Mouse (Mus musculus) liver, embryonic 11.5 days (tissue): ENCODE results near the gene Arhgap27. TPM values are rescaled to one million over a fixed set of nuclear protein-coding genes. Genes with fewer than 3 reads are reported as not detected.

Source experiments
- ATAC-seq: fragments of 200-750 bp; cut with Nextera tagmentation; replicated peaks from 2 replicates; pipeline ENCODE4 v1.8.0; 2017; ENCODE audit warnings: moderate number of reproducible peaks, mild to moderate bottlenecking, moderate TSS enrichment, moderate library complexity; ENCODE audit not compliant: low FRiP score
- DNase-seq: peaks from one replicate; pipeline ENCODE4 v3.0.0-alpha.2; 2017; ENCODE audit warnings: low spot score
- H3K27ac ChIP-seq: fragments of 300-500 bp; sonication (generic); 2 replicates; pipeline ENCODE4 v1.5.1; 2014; ENCODE audit warnings: mild to moderate bottlenecking, low read depth, low read length, control low read depth
- H3K27me3 ChIP-seq: fragments of 300-500 bp; sonication (generic); replicated peaks from 2 replicates; pipeline ENCODE4 v1.6.1; 2014; ENCODE audit warnings: low read length, mixed read lengths; ENCODE audit not compliant: control insufficient read depth, insufficient read depth
- H3K36me3 ChIP-seq: fragments of 300-500 bp; sonication (generic); 2 replicates; pipeline ENCODE4 v1.6.1; 2014; ENCODE audit warnings: mild to moderate bottlenecking, low read length, moderate library complexity, mixed read lengths; ENCODE audit not compliant: control insufficient read depth, insufficient read depth
- H3K4me1 ChIP-seq: fragments of 300-500 bp; sonication (generic); replicated peaks from 2 replicates; pipeline ENCODE4 v1.6.1; 2014; ENCODE audit warnings: low read length, mixed read lengths; ENCODE audit not compliant: control insufficient read depth, insufficient read depth
- H3K4me2 ChIP-seq: fragments of 300-500 bp; sonication (generic); 2 replicates; pipeline ENCODE4 v1.6.1; 2014; ENCODE audit warnings: mild to moderate bottlenecking, control low read depth, moderate library complexity
- H3K4me3 ChIP-seq: fragments of 300-500 bp; sonication (generic); 2 replicates; pipeline ENCODE4 v1.5.1; 2014; ENCODE audit warnings: low read depth, low read length, control low read depth
- H3K9ac ChIP-seq: fragments of 300-500 bp; sonication (generic); 2 replicates; pipeline ENCODE4 v1.6.1; 2014; ENCODE audit warnings: low read depth, low read length, control low read depth
- H3K9me3 ChIP-seq: fragments of 300-500 bp; sonication (generic); 2 replicates; pipeline ENCODE4 v1.6.1; 2016; ENCODE audit warnings: low read length, inconsistent platforms, mixed read lengths; ENCODE audit not compliant: control insufficient read depth
- WGBS: fragments of 180-500 bp; shearing (Covaris S2); extraction: QIAGEN DNeasy Blood & Tissue Kit; methylation state at CpG from one replicate; pipeline ENCODE4 v1.1.7; 2014; 5-methylcytosine and 5-hydroxymethylcytosine counted together
- polyA plus RNA-seq: library from polyadenylated mRNA; unstranded; fragments of >200 nt; fragmentation: Nextera tagmentation; extraction: Ambion mirVana; gene quantifications from 2 replicates; pipeline ENCODE4 v1.2.1, GENCODE M21; 2014

The Arhgap27 gene
- polyA plus RNA-seq, 1 experiment from 2014 or later: 5.1 TPM

DNA sequence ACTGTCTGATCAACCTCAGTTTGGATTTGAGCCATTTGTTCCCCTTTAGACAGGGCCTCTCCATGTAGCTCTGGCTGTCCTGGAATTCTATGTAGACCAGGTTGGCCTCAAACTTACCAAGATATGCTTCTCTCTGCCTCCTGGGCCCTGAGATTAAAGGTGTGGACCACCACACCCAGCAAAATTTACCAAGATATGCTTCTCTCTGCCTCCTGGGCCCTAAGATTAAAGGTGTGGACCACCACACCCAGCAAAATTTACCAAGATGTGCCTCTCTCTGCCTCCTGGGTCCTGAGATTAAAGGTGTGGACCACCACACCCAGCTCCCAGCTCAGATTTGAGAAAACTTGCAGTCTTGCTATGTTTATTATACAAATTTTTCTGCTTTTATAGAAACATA is 41.1 kb upstream of the Arhgap27 start:
- no peak for ATAC-seq

DNA sequence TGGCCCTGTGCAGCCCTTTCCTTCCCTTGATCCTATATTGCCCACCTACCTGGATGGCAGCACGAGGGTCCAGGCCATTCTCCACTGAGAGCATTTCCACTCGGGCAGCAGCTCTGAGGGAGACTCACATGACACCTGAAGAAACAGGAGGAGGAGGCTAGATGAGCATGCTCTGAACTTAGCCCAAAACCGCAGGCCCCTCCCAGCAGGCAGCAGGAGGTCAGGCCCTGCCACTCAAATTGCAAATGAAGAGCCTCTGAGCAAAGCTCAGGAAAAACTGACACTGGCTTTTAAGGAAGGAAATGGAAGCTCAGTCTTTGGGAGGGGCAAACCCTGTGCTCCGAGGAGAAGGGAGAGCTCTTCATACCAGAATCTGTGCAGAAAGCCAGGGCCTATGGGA is 40.3 kb upstream of the Arhgap27 start:
- Histone ChIP-seq H3K9ac (no peak overlapping the region), H3K36me3 (0 out of 2 replicates have a peak, but pooled peaks cover 2% of the 10 kb centered on the region)
- ATAC-seq: no peak

More for the DNA sequence above, 41.1 kb upstream of the Arhgap27 start:
- 0 out of 2 replicates have a peak, but pooled peaks cover 2% of the 10 kb centered on the region for H3K36me3 ChIP-seq
- H3K27ac ChIP-seq: no peak overlapping the region
- H3K4me1 ChIP-seq: no peaks in the 10 kb centered on the region; the same call in 1 of the 2 replicates
- no peak overlapping the region for H3K4me2 ChIP-seq
- no peaks in the 10 kb centered on the region for H3K27me3 ChIP-seq
- no peak overlapping the region for H3K9ac ChIP-seq
- H3K9me3 ChIP-seq: no peaks in the 10 kb centered on the region
- H3K4me3 ChIP-seq: no peak overlapping the region
- no peak for DNase-seq

DNA sequence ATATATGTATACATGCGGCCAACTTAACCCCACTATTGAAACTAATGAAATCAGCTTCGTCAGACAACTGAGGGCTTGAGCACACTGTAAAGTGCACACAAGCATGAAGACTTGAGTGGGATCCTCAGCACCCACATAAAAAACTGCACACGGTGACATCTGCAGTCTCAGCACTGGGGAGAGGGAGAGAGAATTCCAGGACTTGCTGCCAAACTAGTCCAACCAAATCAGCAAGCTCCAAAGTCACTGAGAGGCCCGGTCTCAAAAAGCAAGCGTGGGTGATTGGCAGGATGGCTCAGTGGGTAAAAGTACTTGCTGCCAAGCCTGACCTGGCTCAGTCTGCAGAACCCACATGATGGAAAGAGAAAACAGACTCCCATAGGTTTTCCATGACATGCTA is 39.2 kb upstream of the Arhgap27 start:
- H3K36me3 ChIP-seq: 0 out of 2 replicates have a peak, but pooled peaks cover 2% of the 10 kb centered on the region
- no peaks in the 10 kb centered on the region; the same call in 1 of the 2 replicates for H3K4me1 ChIP-seq
- 92% methylated on average over 5 of the region's 5 CpGs for WGBS
- no peak overlapping the region for H3K9ac ChIP-seq
- no peak overlapping the region for H3K27ac ChIP-seq
- H3K4me2 ChIP-seq: no peak overlapping the region
- ATAC-seq: no peak
- H3K27me3 ChIP-seq: no peaks in the 10 kb centered on the region
- no peak for DNase-seq
- H3K4me3 ChIP-seq: no peak overlapping the region
- H3K9me3 ChIP-seq: no peaks in the 10 kb centered on the region

More for the DNA sequence above, 40.3 kb upstream of the Arhgap27 start:
- Histone ChIP-seq H3K4me1 (no peaks in the 10 kb centered on the region; the same call in 1 of the 2 replicates), H3K27me3 (no peaks in the 10 kb centered on the region), H3K27ac (no peak overlapping the region), H3K4me2 (no peak overlapping the region), H3K9me3 (no peaks in the 10 kb centered on the region), H3K4me3 (no peak overlapping the region)
- WGBS: 49% methylated on average over 4 of the region's 4 CpGs
- no peak for DNase-seq

DNA sequence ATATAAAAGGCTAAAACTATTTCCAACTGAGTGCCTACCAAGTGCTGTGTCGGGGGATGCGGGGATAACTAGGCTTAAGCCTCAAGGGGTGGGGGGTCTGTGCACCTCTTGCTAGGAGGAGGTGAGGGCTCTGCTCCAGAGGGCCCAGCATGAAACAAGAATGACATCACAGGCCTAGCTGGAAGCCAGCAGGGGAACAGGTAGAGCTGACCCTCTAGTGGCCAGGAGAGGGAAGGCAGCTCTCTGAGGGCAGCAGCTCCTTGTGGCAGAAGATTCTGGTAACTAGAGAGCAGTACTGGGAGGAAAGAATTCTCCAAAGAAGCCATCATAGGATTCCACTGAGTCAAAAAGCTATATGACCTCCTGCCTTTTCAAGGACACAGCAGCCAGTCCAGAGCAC is 38.7 kb upstream of the Arhgap27 start:
- H3K4me1 ChIP-seq: no peaks in the 10 kb centered on the region; the same call in 1 of the 2 replicates
- no peak overlapping the region for H3K4me2 ChIP-seq
- no peak overlapping the region for H3K27ac ChIP-seq
- DNase-seq (no peak), ATAC-seq (no peak)
- WGBS: 61% methylated on average over 2 of the region's 2 CpGs
- H3K36me3 ChIP-seq: 0 out of 2 replicates have a peak, but pooled peaks cover 2% of the 10 kb centered on the region
- no peak overlapping the region for H3K4me3 ChIP-seq
- H3K9ac ChIP-seq: no peak overlapping the region
- no peaks in the 10 kb centered on the region for H3K9me3 ChIP-seq
- H3K27me3 ChIP-seq: no peaks in the 10 kb centered on the region

DNA sequence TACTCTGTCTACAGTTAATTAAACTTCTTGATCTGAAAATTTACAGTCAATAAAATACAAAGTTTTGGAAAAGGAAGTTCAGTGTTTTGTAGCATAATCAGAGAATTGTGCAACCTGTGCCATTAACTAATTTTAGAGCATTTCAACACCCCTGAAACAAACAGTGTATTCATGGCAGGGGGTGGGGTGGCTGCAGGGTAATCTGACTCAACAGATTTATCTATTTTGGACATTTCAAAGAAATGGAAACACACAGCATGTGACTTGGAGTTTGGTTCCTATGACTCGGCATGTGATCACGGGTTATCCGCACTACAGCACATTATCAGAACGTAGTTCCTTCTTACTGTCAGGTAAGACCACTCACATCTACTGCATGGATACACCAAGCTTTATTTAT is 36.5 kb upstream of the Arhgap27 start:
- H3K4me3 ChIP-seq: no peak overlapping the region
- DNase-seq: no peak
- H3K4me1 ChIP-seq: no peaks in the 10 kb centered on the region; the same call in 1 of the 2 replicates
- no peaks in the 10 kb centered on the region for H3K27me3 ChIP-seq
- 48% methylated on average over 4 of the region's 4 CpGs for WGBS
- H3K4me2 ChIP-seq: no peak overlapping the region
- ATAC-seq: no peak
- H3K36me3 ChIP-seq: peaks cover 9% of the 10 kb centered on the region
- no peaks in the 10 kb centered on the region for H3K9me3 ChIP-seq
- no peak overlapping the region for H3K9ac ChIP-seq
- H3K27ac ChIP-seq: no peak overlapping the region

DNA sequence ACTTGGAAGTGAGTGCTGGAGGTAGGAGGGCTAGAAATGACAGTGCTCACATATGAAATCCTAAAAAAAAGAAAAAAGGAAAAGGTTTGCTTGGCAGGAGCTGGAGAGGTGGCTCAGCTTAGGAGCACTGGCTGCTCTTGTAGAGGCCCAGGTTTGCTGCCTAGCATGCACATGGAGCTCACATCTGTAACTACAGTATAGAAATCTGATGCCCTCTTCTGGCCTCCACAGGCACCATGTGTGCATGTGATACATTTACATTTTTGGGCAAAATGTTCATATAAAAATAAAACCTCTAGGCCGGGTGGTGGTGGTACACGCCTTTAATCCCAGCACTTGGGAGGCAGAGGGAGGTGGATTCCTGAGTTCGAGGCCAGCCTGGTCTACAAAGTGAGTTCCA is 35.6 kb upstream of the Arhgap27 start:
- no peak for ATAC-seq
- H3K4me3 ChIP-seq: no peak overlapping the region
- no peak for DNase-seq
- H3K4me1 ChIP-seq: no peaks in the 10 kb centered on the region; the same call in 1 of the 2 replicates
- H3K36me3 ChIP-seq: peaks cover 13% of the 10 kb centered on the region
- H3K4me2 ChIP-seq: no peak overlapping the region
- no peaks in the 10 kb centered on the region for H3K9me3 ChIP-seq
- no peak overlapping the region for H3K9ac ChIP-seq
- WGBS: 88% methylated on average over 3 of the region's 3 CpGs
- no peaks in the 10 kb centered on the region for H3K27me3 ChIP-seq
- no peak overlapping the region for H3K27ac ChIP-seq

DNA sequence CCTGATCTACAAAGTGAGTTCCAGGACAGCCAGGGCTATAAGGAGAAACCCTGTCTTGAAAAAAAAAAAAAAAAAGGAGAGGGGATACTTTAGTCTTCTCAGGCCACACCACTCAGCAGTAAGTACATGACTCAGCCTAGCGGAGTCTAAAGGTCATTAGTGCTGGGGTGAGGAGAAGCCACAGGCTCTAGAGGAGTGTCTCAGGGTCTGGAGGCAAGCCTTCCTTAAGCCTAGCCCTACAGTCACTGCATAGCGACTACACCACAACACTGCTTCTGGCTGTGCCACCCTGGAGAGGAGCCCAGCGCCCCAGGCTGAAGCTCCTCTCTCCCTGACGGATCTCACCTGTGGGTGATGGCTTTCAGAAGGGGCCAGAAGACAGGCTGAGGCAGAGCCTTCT is 33.2 kb upstream of the Arhgap27 start:
- Histone ChIP-seq H3K27ac (no peak overlapping the region), H3K9ac (no peak overlapping the region), H3K4me3 (no peak overlapping the region), H3K36me3 (peaks cover 11% of the 10 kb centered on the region), H3K4me1 (no peaks in the 10 kb centered on the region; the same call in 1 of the 2 replicates), H3K27me3 (no peaks in the 10 kb centered on the region), H3K9me3 (no peaks in the 10 kb centered on the region), H3K4me2 (no peak overlapping the region)
- 90% methylated on average over 4 of the region's 4 CpGs for WGBS
- DNase-seq: no peak
- ATAC-seq: no peak

DNA sequence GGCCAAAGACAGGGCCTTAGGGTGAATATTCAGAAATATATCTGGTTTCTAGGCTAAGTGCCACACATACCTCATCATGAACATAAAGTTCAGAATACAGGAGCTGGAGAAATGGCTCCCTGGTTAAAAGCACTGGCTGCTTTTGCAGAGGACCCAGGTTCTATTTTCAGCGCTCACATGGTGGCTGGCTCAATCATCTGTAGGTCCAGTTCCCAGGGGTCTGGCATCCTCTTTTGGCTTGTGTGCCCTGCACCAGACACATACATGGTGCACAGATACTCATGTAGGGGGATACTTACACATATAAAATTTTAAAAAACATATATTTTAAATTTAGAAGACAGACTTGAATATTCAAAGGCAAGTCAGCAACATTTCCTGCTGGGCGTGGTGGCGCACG is 32.7 kb upstream of the Arhgap27 start:
- Histone ChIP-seq H3K36me3 (peaks cover 11% of the 10 kb centered on the region), H3K27me3 (no peaks in the 10 kb centered on the region), H3K4me1 (no peaks in the 10 kb centered on the region; the same call in 1 of the 2 replicates), H3K9ac (no peak overlapping the region), H3K27ac (no peak overlapping the region), H3K4me3 (no peak overlapping the region), H3K9me3 (no peaks in the 10 kb centered on the region), H3K4me2 (no peak overlapping the region)
- WGBS: 95% methylated on average over 4 of the region's 4 CpGs
- DNase-seq (no peak), ATAC-seq (no peak)

DNA sequence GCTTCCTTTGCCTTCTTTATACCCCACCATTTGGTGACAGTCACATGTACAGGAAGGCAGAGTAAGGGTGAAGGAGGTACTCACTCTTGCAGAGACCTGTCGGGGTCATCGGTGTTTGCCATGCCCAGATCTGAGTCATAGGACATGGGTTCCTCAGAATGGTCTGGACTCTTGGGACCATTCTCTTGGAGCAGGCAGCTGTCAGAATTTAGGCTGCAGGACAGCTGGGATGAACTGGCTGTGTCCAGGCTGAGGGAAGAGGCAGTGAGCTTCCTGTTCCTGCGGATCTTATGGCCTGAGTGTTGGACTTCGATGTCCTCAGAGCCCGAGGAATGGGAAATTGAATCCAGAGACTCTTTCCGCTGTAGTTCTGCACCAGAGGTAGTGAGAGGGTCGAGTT is 31.1 kb upstream of the Arhgap27 start:
- ATAC-seq (no peak), DNase-seq (no peak)
- no peaks in the 10 kb centered on the region for H3K4me1 ChIP-seq
- no peaks in the 10 kb centered on the region for H3K27me3 ChIP-seq
- WGBS: 88% methylated on average over 7 of the region's 7 CpGs
- no peak overlapping the region for H3K27ac ChIP-seq
- no peak overlapping the region for H3K9ac ChIP-seq
- H3K4me2 ChIP-seq: no peak overlapping the region
- no peak overlapping the region for H3K4me3 ChIP-seq
- peaks cover 11% of the 10 kb centered on the region for H3K36me3 ChIP-seq
- H3K9me3 ChIP-seq: no peaks in the 10 kb centered on the region
